Mouse (Mus musculus): ENCODE measurements at regions not wholly inside any gene's neighbourhood (a gene's known extent, or its start where the extent isn't known, plus 50 kb on each side); places are given as distances from the start of the nearest gene placed in this dataset.

DNA sequence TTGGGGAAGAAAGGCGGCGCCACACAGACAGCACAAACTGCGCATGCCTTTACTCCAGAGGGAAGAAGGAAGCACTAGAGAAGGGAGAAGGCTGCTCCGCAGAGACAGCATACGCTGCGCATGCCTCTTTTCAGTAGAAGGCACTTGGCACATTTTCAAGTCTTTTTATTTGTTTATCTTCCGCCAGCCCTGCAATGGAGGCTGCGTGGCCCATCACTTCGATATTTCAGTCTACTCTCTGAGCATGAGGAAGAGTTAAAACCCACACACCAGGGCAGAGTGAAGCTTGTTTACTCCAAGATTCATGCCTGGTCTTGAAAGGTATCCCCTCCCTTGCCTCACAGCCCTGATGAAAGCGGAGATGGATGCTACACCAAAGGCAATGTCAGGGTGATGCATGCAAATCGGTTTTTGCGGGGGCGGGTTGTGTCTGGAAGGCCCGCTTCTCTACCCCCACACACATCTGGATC is 64.3 kb upstream of the Dhx15 start:
- no peak for TF ChIP-seq CTCF (conservative IDR thresholded peaks at IDR 0.05; ENCODE audit: insufficient read depth, insufficient read length, low read depth, low read length)
- TF ChIP-seq POLR2A (IDR thresholded peaks at IDR 0.05; ENCODE audit: low read depth, low read length): no peak
